Mouse (Mus musculus) forebrain, embryonic 11.5 days (tissue): Measurements from ENCODE around the gene Ccr10. TPM values are rescaled to one million over a fixed set of nuclear protein-coding genes. Genes with fewer than 3 reads are reported as not detected.

Experiments
- ATAC-seq: fragments of 200-750 bp; cut with Nextera tagmentation; replicated peaks from 2 replicates; pipeline ENCODE4 v1.8.0; 2017; ENCODE audit warnings: moderate TSS enrichment; ENCODE audit not compliant: low FRiP score
- DNase-seq: peaks from one replicate; pipeline ENCODE4 v3.0.0-alpha.2; 2017; ENCODE audit warnings: low spot score
- H3K27ac ChIP-seq: fragments of 300-500 bp; sonication (generic); 2 replicates; pipeline ENCODE4 v1.5.1; 2014; ENCODE audit warnings: low read depth, low read length
- H3K27me3 ChIP-seq: fragments of 300-500 bp; sonication (generic); 2 replicates; pipeline ENCODE4 v1.6.1; 2014; ENCODE audit warnings: mild to moderate bottlenecking, low read length, mixed read lengths; ENCODE audit not compliant: control insufficient read depth, insufficient read depth
- H3K36me3 ChIP-seq: fragments of 300-500 bp; sonication (generic); 2 replicates; pipeline ENCODE4 v1.6.1; 2014; ENCODE audit warnings: mild to moderate bottlenecking, low read length, moderate library complexity, mixed read lengths; ENCODE audit not compliant: control insufficient read depth, insufficient read depth
- H3K4me1 ChIP-seq: fragments of 300-500 bp; sonication (generic); replicated peaks from 2 replicates; pipeline ENCODE4 v1.6.1; 2014; ENCODE audit warnings: low read length, mixed read lengths; ENCODE audit not compliant: control insufficient read depth, insufficient read depth
- H3K4me2 ChIP-seq: fragments of 300-500 bp; sonication (generic); 2 replicates; pipeline ENCODE4 v1.6.1; 2014; ENCODE audit warnings: low read depth, mild to moderate bottlenecking, low read length, moderate library complexity, mixed read lengths; ENCODE audit not compliant: severe bottlenecking
- H3K4me3 ChIP-seq: fragments of 300-500 bp; sonication (generic); 2 replicates; pipeline ENCODE4 v1.5.1; 2014; ENCODE audit warnings: low read depth, low read length
- H3K9ac ChIP-seq: fragments of 300-500 bp; sonication (generic); 2 replicates; pipeline ENCODE4 v1.6.1; 2014; ENCODE audit warnings: low read length
- H3K9me3 ChIP-seq: fragments of 300-500 bp; sonication (generic); 2 replicates; pipeline ENCODE4 v1.6.1; 2016; ENCODE audit warnings: low read length, mixed read lengths; ENCODE audit not compliant: control insufficient read depth
- WGBS: fragments of 180-500 bp; shearing (Covaris S2); extraction: QIAGEN DNeasy Blood & Tissue Kit; methylation state at CpG from one replicate; pipeline ENCODE4 v1.1.7; 2014; 5-methylcytosine and 5-hydroxymethylcytosine counted together
- polyA plus RNA-seq: library from polyadenylated mRNA; unstranded; fragments of >200 nt; fragmentation: Nextera tagmentation; extraction: Ambion mirVana; gene quantifications from 2 replicates; pipeline ENCODE4 v1.2.1, GENCODE M21; 2014

The Ccr10 gene
- polyA plus RNA-seq, 1 experiment from 2014 or later, result 0.17 TPM

GRCm38 (mm10) chr11:101199555-101199954 is 24.3 kb upstream of the Ccr10 start:
- no peaks in the 10 kb centered on the region for H3K9me3 ChIP-seq
- no peaks in the 10 kb centered on the region for H3K27me3 ChIP-seq
- no peak for DNase-seq
- H3K4me3 ChIP-seq, result no peak overlapping the region
- no peak overlapping the region for H3K27ac ChIP-seq
- no peak overlapping the region for H3K9ac ChIP-seq
- no peaks in the 10 kb centered on the region for H3K4me1 ChIP-seq
- ATAC-seq, result no peak
- no peak overlapping the region for H3K4me2 ChIP-seq
- no peaks in the 10 kb centered on the region; the same call in 1 of the 2 replicates for H3K36me3 ChIP-seq
- WGBS, result 93% methylated on average over 3 of the region's 3 CpGs

GRCm38 (mm10) chr11:101196175-101196574 is 20.9 kb upstream of the Ccr10 start:
- Histone ChIP-seq H3K9ac (no peak overlapping the region), H3K27ac (no peak overlapping the region), H3K36me3 (no peaks in the 10 kb centered on the region; the same call in 1 of the 2 replicates), H3K27me3 (no peaks in the 10 kb centered on the region), H3K4me3 (no peak overlapping the region), H3K9me3 (no peaks in the 10 kb centered on the region), H3K4me1 (0 out of 2 replicates have a peak, but pooled peaks cover 2% of the 10 kb centered on the region), H3K4me2 (no peak overlapping the region)
- 93% methylated on average over 8 of the region's 8 CpGs for WGBS
- DNase-seq, result no peak
- no peak for ATAC-seq

- ATAC-seq, result no peak
- Histone ChIP-seq H3K9ac (no peak overlapping the region), H3K4me2 (no peak overlapping the region), H3K36me3 (no peaks in the 10 kb centered on the region; the same call in 1 of the 2 replicates), H3K4me3 (no peak overlapping the region), H3K27me3 (no peaks in the 10 kb centered on the region), H3K27ac (no peak overlapping the region), H3K4me1 (0 out of 2 replicates have a peak, but pooled peaks cover 3% of the 10 kb centered on the region), H3K9me3 (no peaks in the 10 kb centered on the region)
- DNase-seq, result no peak
- 87% methylated on average over 8 of the region's 8 CpGs for WGBS
Measured at GRCm38 (mm10) chr11:101195571-101195970, 20.3 kb upstream of the Ccr10 start.

- no peak for ATAC-seq
- DNase-seq, result no peak
- Histone ChIP-seq H3K4me2 (no peak overlapping the region), H3K4me3 (no peak overlapping the region), H3K9ac (no peak overlapping the region), H3K27me3 (no peaks in the 10 kb centered on the region), H3K4me1 (peaks cover 6% of the 10 kb centered on the region; the same call in 1 of the 2 replicates), H3K27ac (no peak overlapping the region), H3K36me3 (no peaks in the 10 kb centered on the region; the same call in 1 of the 2 replicates), H3K9me3 (no peaks in the 10 kb centered on the region)
- WGBS, result 100% methylated on average over 1 of the region's 1 CpGs
Measured at GRCm38 (mm10) chr11:101195101-101195500, 19.9 kb upstream of the Ccr10 start.

- Histone ChIP-seq H3K4me3 (no peak overlapping the region), H3K9ac (no peak overlapping the region), H3K27ac (no peak overlapping the region), H3K9me3 (no peaks in the 10 kb centered on the region), H3K4me2 (no peak overlapping the region), H3K27me3 (no peaks in the 10 kb centered on the region), H3K36me3 (no peaks in the 10 kb centered on the region; the same call in 1 of the 2 replicates), H3K4me1 (peaks cover 9% of the 10 kb centered on the region; the same call in 1 of the 2 replicates)
- no peak for DNase-seq
- ATAC-seq, result no peak
- WGBS, result 84% methylated on average over 6 of the region's 6 CpGs
Measured at GRCm38 (mm10) chr11:101194643-101195042, 19.4 kb upstream of the Ccr10 start.

- peaks cover 9% of the 10 kb centered on the region; the same call in 1 of the 2 replicates for H3K4me1 ChIP-seq
- H3K36me3 ChIP-seq, result no peaks in the 10 kb centered on the region; the same call in 1 of the 2 replicates
- H3K4me3 ChIP-seq, result no peak overlapping the region
- WGBS, result 87% methylated on average over 5 of the region's 5 CpGs
- H3K9me3 ChIP-seq, result no peaks in the 10 kb centered on the region
- no peak for DNase-seq
- no peaks in the 10 kb centered on the region for H3K27me3 ChIP-seq
- H3K27ac ChIP-seq, result no peak overlapping the region
- H3K9ac ChIP-seq, result no peak overlapping the region
- ATAC-seq, result no peak
- H3K4me2 ChIP-seq, result no peak overlapping the region
Measured at GRCm38 (mm10) chr11:101194137-101194536, 18.9 kb upstream of the Ccr10 start.

GRCm38 (mm10) chr11:101193076-101193475 is 17.8 kb upstream of the Ccr10 start:
- H3K27me3 ChIP-seq, result no peaks in the 10 kb centered on the region
- ATAC-seq, result no peak

GRCm38 (mm10) chr11:101192646-101193045 is 17.4 kb upstream of the Ccr10 start:
- WGBS, result 89% methylated on average over 6 of the region's 6 CpGs
- DNase-seq (no peak), ATAC-seq (no peak)
- Histone ChIP-seq H3K9me3 (no peaks in the 10 kb centered on the region), H3K4me1 (peaks cover 9% of the 10 kb centered on the region; the same call in 1 of the 2 replicates), H3K9ac (no peak overlapping the region), H3K27ac (no peak overlapping the region), H3K4me2 (no peak overlapping the region), H3K36me3 (no peaks in the 10 kb centered on the region; the same call in 1 of the 2 replicates), H3K4me3 (no peak overlapping the region), H3K27me3 (no peaks in the 10 kb centered on the region)

More at GRCm38 (mm10) chr11:101193076-101193475, 17.8 kb upstream of the Ccr10 start:
- H3K4me1 ChIP-seq, result peaks cover 9% of the 10 kb centered on the region; the same call in 1 of the 2 replicates
- no peaks in the 10 kb centered on the region for H3K9me3 ChIP-seq
- H3K9ac ChIP-seq, result no peak overlapping the region
- H3K4me2 ChIP-seq, result no peak overlapping the region
- no peaks in the 10 kb centered on the region; the same call in 1 of the 2 replicates for H3K36me3 ChIP-seq
- WGBS, result 87% methylated on average over 7 of the region's 7 CpGs
- DNase-seq, result no peak
- no peak overlapping the region for H3K27ac ChIP-seq
- no peak overlapping the region for H3K4me3 ChIP-seq

- Histone ChIP-seq H3K4me3 (no peak overlapping the region), H3K36me3 (no peaks in the 10 kb centered on the region), H3K9ac (no peak overlapping the region), H3K27me3 (no peaks in the 10 kb centered on the region), H3K4me1 (peaks cover 9% of the 10 kb centered on the region; the same call in 1 of the 2 replicates), H3K9me3 (no peaks in the 10 kb centered on the region), H3K4me2 (no peak overlapping the region), H3K27ac (no peak overlapping the region)
- no peak for DNase-seq
- 81% methylated on average over 4 of the region's 4 CpGs for WGBS
- no peak for ATAC-seq
Measured at GRCm38 (mm10) chr11:101191919-101192470, 16.8 kb upstream of the Ccr10 start.
